Mouse (Mus musculus) adrenal gland (tissue): Measurements from ENCODE around the gene Prkrip1.
"Not testable (repeated sequence)": the region's sequence is repeated elsewhere in the genome, so short reads cannot be mapped to it uniquely, and the experiment has no call there.

Source experiments
- intact Hi-C: fragments of 180-260 bp; cut with DNase I; formaldehyde crosslinking; loops from one replicate; pipeline ENCODE4 v1.15.1; 2025

Prkrip1 gene

GRCm38 (mm10) chr5:136165246-136165645 lies 33.5 kb downstream of the Prkrip1 start:
- intact Hi-C loops: no loop called here

- intact Hi-C loops: no loop called here
Observed at GRCm38 (mm10) chr5:136163807-136164474, 34.8 kb downstream of the Prkrip1 start.

- intact Hi-C loops: not testable (repeated sequence)
Observed at GRCm38 (mm10) chr5:136160084-136160483, 38.7 kb downstream of the Prkrip1 start.

- intact Hi-C loops: no loop called here
Observed at GRCm38 (mm10) chr5:136155399-136155798, 43.4 kb downstream of the Prkrip1 start.

- intact Hi-C loops: no loop called here
Observed at GRCm38 (mm10) chr5:136152365-136152764, 46.4 kb downstream of the Prkrip1 start.

GRCm38 (mm10) chr5:136149134-136149576 lies 49.6 kb downstream of the Prkrip1 start:
- intact Hi-C loops: not testable (repeated sequence)

GRCm38 (mm10) chr5:136147704-136148103 lies 51.1 kb downstream of the Prkrip1 start:
- intact Hi-C loops: no loop called here

GRCm38 (mm10) chr5:136146936-136147335 lies 51.8 kb downstream of the Prkrip1 start:
- intact Hi-C loops: no loop called here

- intact Hi-C loops: no loop called here
Observed at GRCm38 (mm10) chr5:136144606-136145430, 53.9 kb downstream of the Prkrip1 start.

GRCm38 (mm10) chr5:136143161-136143755 lies 55.5 kb downstream of the Prkrip1 start:
- intact Hi-C loops: no loop called here

GRCm38 (mm10) chr5:136142746-136143145 lies 56.0 kb downstream of the Prkrip1 start:
- intact Hi-C loops: no loop called here

GRCm38 (mm10) chr5:136140057-136140482 lies 58.7 kb downstream of the Prkrip1 start:
- intact Hi-C loops: no loop called here

GRCm38 (mm10) chr5:136139393-136139792 lies 59.4 kb downstream of the Prkrip1 start:
- intact Hi-C loops: loop anchor here (5.0 kb wide), 1 partner anchor 48 kb away; no protein-coding TSS in a partner anchor

- intact Hi-C loops: loop anchor here (2.0 to 5.0 kb wide), 2 partner anchors 35 to 50 kb away; no protein-coding TSS in a partner anchor
Observed at GRCm38 (mm10) chr5:136137658-136138274, 61.0 kb downstream of the Prkrip1 start.

GRCm38 (mm10) chr5:136136292-136136990 lies 62.3 kb downstream of the Prkrip1 start:
- intact Hi-C loops: loop anchor here (2.0 to 5.0 kb wide), 2 partner anchors 34 to 51 kb away; no protein-coding TSS in a partner anchor

- intact Hi-C loops: loop anchor here (2.0 to 5.0 kb wide), 2 partner anchors 33 to 52 kb away; no protein-coding TSS in a partner anchor
Observed at GRCm38 (mm10) chr5:136135571-136136291, 63.0 kb downstream of the Prkrip1 start, which contains the start of the genes Lrwd1 and Alkbh4. Lrwd1 (minus strand) TSS chr5:136136074. Alkbh4 (plus strand) TSS chr5:136136146.
